Mouse (Mus musculus): ENCODE measurements around the gene Nap1l1.
"Not testable (repeated sequence)": the region's sequence is repeated elsewhere in the genome, so short reads cannot be mapped to it uniquely, and the experiment has no call there.

Gene Nap1l1

DNA sequence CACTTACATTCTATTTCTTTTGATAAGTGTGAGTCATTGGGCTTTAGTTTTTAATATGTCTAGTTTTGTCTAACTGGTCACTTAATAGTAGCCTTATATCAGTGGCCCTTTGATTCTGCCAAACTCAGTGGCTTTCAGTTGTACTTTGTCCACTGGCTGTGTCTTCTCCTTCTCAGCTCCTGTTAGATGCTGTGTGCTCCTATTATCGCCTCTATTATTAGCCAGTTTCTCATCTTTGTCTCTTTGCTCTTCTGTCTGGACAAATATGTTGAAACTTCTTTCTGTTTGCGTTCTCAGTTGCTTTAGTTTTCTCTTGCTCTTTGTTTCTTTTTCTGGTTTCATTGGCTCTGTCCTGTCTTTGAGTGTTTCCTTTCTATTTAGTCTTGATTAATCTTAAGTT lies 9.6 kb downstream of the Nap1l1 start:
- DNase-seq = no peak

DNA sequence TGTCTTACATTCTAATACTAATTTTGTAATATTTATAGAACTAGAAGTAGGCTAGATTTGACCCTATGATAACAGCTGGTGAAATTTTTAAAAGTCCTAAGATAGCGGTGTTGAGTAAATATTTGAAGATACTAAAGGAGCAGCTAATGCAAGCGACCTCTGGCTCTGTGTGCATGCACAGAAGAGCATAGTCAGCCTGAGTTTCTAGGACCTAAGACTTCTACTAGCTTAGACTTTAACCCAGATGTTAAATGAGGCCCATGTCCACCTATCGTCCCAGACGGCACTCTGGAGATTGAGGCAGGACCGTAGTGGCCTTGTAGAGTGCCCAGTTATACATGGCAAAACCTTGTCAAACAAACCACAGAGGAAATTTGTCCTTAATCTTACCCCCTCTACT lies 11.1 kb downstream of the Nap1l1 start:
- no peak for DNase-seq

DNA sequence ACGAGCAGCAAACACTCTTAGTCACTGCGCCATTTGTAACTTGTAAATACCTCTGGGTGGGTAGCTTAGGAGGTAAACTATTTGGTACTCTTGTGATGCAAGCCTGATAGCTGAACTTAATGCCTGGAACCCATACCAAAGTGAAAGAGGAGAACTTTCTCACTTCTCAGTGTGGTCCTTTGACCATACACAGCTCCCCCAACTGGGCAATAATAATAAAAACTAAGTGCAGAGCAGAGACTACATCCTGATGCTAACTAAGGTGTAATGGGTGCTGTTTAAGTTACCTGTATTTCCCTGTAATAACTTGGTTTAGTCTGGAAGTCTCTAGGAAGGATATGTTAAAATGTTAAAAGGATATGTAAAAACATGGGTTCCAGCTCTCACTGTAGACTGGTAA lies 15.8 kb downstream of the Nap1l1 start:
- DNase-seq = no peak

DNA sequence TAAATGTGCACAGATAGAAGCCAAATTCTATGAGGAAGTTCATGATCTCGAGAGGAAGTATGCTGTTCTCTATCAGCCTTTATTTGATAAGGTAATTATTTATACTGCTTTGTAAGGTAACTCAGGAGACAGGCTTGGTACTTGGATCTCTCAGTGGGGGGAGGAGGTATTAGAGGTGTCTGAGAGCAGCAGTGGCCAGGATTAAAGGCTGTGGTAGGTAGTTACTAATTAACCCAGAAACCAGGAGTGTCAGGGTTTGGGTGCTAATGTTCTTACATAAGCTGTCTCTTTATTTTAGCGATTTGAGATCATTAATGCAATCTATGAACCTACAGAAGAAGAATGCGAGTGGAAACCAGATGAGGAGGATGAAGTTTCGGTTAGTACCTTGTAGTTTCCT lies 17.1 kb downstream of the Nap1l1 start:
- DNase-seq = not testable (repeated sequence)

DNA sequence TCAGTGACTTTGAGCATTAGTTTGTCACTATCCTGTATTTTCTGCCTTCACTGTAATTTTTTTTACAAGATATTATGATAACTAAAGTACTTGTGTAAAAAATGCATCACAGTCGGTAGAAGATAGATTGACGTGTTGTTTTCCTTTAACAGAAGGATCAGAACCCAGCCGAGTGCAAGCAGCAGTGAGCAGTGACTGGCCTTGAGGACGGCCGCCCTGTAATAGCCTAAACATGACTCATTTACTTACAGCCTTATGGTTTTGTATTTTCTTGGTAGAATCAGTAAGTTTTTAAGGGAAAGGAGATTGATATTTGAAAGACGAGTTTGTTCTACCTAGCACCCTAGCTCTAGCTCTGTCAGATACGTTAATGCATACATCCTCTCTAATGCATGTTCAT lies 22.9 kb downstream of the Nap1l1 start:
- DNase-seq = no peak

DNA sequence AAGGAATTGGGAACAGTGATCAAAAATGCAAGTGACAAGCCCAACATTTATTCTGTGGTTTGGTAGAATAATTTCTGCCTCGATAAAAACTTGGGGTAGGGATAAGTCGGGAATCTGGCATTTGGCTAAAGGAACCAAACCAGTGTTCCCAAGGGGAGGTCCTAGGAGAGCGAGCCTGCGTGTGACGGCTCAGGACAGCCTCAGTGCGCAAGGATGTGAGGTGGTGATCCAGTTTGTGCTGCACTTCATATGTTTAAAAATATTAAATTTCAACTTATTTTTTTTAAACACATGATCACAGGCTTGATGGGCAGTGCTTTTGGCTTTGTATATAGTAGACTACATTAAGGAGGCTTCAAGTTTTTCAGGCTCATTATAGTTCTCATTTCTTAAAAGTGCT lies 26.9 kb downstream of the Nap1l1 start:
- no peak for DNase-seq

DNA sequence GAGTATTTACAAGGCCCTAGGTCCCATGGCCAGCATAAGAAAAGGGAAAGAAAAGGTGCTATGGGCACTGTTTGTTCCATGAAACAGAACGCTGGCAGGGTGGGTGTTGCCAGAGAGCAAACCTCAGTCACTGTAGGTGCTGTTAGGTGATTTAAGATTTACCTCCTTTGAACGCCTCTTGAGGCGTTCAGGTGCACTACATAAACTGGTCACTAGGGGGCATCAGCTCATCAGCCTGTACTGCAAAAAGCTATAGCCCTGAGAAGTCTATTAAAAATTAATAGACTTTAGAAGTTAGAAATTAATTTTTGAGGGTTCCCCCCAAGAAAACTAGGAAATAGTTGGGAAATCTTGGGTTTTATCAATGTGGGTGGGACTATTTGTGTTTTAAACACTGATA lies 30.0 kb downstream of the Nap1l1 start:
- peak; percentile 58 to 86 for DNase-seq

DNA sequence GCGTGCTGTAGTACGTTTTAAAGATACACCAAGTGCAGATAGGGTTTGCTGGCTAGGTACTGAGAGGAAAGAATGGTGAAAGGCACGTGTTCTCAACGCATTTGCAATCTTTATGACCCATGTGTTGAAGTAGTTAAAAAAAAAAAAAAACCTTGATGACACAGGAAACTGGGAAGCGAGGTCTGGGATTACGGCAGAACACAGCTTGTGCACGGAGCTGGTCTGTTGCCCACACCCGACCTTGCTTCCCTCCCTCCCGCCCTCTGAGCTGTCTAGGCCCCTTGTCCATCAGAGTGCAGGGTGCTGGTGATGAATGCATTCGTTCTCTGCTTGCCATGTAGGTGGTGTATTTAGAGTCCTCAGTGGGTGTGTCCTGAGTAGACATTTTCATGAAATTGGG lies 30.7 kb downstream of the Nap1l1 start:
- DNase-seq = no peak

DNA sequence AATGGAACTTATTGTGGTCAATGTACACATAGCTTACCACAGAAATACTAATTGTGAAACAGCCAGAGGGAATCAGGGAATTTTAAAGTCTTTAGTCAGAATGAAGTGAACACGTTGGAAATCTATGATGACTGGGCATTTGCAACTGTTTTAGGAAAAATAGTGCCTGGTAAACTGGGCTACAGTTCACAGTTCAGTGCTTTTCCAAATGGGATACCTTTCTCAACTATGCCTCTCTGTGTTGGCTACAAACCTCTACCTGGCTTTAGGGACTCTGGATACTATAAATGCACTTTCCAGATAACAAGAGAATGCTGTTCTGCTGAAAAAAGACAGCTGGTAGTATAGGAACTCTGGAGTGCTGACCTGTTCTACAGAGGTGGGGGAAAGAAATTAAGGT lies 31.6 kb downstream of the Nap1l1 start:
- no peak for DNase-seq

DNA sequence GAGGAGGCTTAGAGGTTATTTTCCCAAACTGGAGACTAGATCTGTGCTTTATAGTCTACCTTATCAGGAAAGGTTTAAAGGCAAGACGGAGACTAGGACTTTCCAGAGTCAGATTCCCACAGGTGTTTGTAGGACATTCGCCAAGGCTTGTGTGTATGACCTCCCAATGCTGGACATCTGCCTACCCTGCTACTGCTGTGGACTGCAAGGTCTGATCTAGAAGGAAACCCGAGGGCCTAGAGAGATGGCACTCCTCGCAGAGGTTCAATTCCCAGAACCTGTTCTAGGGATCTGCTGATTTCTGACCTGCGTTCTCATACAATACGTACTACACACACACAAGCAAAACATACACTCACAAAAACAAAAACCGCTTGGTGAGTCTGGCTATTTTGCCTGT lies 32.4 kb downstream of the Nap1l1 start:
- DNase-seq = no peak

DNA sequence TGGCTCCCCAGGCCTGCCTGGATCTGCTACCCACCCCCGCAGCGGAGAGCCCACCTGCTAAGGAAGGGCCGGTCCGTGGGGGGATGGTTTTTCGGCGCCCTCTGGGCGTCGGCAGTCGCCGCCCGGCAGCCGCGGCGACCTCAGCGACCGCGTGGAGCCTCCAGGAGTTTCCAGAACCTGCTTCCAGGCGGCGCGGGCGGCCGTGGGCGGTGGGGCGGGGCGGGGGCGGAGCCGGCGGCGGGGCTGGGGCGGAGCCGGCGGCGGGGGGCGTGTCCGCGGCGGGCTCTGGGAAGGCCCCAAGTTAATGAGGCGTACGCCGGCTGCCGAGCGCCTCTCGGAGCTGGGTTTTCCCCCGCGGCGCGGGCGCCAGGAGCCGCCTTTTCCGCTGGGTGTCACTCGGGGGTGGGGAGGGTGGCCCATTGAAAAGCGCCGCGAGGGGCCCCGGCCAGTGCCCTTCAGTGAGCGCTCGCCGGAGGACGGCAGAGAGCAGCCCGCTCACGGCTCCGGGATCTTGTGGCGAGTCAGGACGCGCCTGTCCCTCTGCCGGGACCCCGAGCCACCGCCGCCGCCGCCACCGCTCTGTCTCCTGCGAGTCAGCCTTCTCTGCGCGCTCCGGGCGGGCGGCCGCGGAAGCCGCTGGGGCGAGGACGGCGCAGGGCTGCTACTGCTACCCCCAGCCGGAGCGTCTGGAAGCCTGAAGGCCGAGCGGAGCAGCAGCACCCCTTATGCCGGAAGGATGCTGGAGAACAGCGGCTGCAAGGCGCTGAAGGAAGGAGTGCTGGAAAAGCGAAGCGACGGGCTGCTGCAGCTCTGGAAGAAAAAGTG lies 33.3 kb downstream of the Nap1l1 start, which contains the start of gene Phlda1:
Phlda1 (plus strand) TSS at position 186 of the 825 bp plus-strand sequence.
- peak; percentile 97 to 99 for DNase-seq

DNA sequence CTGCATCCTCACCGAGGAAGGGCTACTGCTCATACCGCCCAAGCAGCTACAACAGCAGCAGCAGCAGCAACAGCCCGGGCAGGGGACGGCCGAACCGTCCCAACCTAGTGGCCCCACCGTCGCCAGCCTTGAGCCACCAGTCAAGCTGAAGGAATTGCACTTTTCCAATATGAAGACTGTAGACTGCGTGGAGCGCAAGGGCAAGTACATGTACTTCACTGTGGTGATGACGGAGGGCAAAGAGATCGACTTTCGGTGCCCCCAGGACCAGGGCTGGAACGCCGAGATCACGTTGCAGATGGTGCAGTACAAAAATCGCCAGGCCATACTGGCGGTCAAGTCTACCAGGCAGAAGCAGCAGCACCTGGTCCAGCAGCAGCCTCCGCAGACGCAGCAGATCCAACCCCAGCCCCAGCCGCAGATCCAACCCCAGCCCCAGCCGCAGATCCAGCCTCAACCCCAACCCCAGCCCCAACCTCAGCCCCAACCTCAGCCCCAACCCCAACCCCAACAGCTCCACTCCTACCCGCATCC lies 34.0 kb downstream of the Nap1l1 start:
- no peak for DNase-seq

DNA sequence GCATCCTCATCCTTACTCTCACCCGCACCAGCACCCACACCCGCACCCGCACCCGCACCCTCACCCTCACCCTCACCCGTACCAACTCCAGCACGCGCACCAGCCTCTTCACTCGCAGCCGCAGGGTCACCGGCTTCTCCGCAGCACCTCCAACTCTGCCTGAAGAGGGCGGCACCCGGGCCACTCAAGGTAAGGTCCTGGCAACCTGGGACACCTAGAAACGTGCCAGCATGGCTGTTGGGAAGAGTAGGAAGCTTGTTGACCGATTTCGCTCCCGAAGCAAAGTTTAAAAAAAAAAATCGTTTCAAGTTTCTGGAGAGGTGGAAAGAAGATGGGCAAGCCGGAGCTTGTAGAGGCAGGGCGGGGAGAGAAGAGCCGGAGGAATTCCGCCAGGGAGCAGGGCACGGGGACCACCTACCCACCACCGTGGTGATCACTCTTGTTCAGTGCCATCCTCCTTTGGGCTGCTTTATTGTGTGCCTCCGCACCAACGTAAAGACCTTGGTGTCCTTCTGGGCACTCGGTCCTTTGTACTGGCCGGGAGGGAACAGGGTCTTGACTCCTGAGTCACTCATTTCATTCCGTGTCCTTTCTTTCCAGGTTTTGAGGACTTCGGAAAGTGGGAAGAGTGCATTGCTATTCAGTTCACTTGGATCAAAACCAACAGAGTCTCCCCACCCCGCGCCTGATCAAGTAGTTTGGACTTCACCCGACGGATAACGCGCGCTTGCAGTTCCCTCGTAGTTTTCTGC lies 34.6 kb downstream of the Nap1l1 start:
- DNase-seq = peak; percentile 79 to 81

DNA sequence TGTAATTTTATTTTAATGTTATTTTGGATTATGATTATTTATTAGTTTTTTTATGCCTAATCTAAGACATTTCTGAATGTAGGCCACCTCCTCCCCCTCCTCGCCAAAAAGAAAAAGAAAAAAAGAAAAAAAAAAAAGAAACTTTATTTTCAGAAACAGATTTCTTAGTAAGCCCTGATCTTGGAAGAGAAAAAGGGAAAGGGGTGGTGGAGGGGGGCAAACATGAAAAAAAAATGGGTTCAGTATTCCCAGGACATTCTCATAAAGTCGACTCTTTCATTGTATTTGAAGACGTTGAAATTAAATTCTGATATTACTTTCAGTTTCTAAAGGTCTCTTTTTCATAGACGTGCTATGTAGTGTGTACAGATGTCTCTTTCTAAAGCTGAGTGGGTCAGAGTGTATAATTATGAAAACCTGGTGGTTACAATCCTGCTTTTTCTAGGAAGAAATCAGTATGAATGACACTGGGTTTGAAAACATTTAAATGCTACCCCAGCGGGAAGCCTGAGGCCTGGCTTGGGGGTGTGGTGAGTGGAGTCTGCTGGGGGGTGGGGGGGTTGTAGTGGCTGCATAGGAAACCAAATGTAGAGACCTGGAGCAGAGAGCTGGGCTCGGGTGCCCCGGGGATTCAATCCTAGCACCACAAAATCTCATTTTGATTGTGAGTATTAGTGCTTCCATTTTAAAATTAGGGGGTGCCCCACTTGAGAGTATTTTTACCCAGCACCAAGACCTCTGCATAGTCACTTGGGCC lies 35.5 kb downstream of the Nap1l1 start:
- DNase-seq = no peak

DNA sequence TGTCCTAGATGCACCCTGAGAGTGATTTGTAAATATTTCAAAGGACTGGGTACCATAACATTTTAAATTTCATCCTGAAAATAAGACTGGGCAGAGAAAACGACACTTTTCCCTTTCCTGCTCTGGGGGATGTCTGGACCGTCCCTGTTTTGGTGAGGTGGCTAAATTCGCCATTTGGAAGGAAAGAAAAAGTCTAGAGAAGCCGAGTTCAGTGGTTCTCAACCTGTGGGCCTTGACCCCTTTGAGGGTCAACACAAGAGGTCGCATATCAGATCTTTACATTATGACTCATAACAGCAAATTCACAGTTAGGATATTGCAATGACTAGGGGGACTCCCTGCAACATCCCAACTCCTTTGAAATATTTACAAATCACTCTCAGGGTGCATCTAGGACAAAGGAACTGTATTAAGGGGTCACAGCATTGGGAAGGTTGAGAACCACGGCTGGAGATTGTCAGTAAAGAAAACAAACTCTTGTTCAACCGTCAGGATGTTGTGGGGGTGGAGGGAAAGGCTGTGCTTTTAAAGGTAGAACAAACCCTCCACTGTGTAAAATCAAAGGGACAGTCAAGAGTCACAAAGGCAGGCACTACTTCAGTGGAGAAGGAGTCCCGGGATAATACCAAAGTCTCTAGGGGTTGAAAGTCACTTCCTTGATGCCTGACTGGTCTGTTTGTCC lies 36.2 kb downstream of the Nap1l1 start:
- no peak for DNase-seq

DNA sequence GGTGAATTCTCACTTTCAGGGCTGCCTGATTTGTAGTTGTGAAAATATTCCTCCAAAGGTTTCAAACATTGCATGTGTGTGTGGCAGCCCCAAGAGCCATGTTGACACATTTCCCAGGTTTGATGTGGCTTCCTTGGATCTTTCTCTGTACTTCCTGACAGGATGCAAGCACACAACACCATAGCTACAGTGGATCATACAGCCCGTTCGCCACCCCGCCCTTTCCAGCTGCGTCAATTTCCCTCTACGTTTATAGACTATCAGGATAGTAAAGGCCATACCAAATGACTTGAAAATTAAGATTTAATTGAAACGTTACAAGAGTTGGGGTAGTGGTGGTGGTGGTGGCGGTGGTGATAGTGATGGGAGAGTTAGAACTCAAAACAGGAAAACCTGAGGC lies 37.0 kb downstream of the Nap1l1 start:
- peak in 1 of 2 experiments; percentile 44 for DNase-seq

DNA sequence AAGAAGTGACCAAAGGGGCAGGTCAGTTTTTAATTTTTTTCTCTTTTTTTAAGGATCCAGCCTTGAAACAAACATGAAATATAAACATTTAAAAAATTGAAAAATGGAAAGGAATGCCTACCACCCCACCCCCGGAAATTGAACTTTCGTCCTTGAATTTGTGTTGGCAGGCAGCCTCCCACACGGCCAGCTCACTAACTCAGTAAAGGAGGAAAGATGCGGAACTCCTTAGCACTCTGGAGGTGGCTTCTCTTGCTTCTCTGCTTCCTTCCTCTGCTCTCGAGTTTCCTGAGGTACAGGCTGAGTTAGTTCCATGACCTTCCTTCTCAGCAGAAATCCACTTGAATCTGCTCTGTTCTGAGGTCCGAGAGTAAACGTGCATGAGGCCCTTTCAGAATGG lies 37.8 kb downstream of the Nap1l1 start:
- DNase-seq = peak in 1 of 2 experiments; percentile 47

DNA sequence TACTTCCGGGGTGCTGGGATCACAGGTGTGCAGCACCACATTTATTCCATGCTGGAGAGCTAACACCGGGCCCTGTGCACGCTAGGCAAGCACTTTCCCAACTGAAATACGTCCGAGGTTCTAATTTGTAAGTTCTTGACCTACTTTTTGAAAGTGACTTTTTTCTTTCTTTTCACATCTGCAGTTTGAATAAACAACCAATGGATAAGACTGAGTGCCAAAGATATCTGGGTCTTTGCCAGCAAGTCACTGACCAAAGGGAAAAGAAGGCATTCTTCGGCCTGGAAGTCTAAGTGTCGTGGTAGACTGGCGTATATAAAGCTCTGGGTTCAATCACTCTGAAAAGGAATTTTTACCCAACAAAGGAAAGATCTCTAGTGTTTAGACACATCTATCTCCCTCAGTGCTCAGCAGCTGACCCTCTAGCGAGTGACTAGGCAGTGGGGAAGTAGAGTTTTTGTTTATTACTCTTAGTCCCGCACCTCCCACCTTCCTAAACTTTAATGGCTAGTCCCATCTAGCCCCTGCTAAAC lies 39.1 kb downstream of the Nap1l1 start:
- peak; percentile 55 to 66 for DNase-seq

DNA sequence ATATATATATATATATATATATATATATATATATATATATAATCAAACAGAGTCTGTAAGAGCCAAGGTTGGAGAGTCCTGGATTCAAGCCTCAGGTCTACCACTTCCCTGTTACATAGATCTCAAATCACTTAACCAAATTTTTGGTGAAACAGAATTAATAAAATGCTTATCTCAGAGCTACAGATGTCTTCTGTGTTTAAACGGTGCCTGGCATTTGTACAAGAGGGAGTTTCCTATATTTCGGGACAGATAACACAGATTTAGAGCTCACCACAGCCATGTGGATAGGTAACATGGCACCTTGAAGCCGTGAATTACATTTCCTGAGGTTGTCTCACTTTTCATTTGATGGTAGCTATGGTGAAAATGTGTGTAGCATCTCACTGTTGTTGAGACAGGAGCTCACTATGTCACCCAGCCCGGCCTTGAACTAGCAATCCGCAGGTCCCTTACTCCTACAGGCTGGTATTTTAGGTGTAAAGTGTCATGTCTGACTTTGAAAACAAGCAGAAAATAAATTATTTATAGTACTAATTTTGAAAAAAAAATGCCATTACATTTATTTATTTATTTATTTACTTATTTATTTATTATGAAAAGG lies 41.4 kb downstream of the Nap1l1 start:
- DNase-seq = no peak

DNA sequence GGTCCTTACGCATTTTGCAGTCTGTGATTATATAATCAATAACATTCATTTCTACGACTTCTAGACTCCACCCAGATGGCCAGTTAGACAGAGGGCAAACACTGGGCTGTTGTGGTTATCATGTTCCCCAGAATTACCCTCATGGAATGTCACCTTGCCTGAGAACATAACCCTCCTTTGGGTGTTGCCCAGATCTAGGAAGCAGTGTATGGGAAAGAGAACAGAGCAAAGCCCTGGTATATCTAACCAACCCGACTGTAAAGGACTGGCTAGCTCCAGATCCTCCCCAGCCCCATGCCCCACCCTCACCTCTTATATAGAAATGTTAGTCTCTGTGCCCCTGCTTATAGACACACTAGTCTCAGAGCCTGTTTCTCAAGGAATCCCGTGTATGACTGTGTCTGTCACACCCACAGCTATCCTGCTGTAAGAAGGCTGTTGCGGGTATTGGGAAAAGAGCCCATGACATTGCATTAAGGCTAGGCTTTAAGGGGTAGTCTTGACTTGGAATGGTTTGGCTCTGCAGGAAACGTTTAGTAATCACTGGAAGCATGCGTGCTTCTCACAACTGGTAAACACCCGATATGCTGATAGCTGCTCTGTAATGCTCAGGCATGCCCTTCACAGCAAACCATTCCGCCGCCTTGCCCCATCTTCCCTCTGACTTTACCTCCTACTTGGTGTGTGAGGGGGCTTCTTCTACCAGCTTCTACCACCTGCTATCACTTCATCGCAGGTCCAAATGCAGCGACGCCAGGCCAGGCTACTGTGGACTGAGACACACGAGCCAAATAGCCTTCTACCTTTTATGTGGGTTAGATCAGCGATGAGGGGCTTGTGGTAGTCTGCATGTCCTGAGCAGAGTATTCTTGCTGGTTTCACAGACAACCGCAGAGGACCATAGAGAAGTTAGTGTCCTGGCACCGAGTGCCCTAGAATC lies 42.3 kb downstream of the Nap1l1 start:
- no peak for DNase-seq

DNA sequence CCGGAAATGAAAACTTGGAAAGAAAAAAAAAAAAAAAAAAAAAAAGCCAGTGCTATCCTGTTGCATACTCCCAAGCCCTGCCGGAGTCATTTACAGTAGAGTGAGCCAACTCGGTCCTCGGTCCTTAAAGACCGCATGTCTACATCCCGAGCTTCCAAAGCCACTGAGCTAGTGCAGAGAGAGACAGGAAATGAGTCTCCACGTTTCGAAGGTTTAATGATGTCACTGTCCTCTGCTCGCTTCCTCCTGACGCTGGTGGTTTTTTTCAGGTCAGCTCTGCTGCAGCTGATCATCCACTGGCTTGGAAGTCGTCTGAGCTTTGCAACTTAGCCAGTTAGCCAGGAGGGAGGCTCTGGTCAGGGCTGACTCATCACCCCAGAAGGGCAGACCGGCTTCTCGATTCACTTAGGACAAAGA lies 43.2 kb downstream of the Nap1l1 start:
- DNase-seq = peak; percentile 63 to 66

Measured in lung, postnatal 4 days (tissue).